20 mouse cellular contexts compared by ENCODE assay signal in the genomic region with DNA sequence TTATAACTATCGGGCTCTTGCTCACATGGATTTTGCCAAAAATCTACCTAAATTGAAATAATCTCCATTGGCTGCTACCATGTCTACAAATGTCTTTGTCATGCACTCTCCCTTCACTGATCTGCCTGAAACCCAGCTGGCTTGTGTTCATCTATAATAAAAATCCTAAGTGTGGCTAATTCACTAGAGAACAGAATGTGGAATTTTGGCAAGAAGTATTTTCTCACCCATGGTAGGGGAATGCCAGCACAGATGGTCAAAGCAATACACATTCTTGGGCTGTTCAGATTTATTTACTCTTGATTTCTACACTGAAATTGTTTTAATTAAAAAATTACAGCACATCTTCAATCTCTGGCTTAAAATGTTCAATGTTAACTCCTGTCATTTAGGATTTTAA.
DNase-seq lines count a peak whose midpoint lies in the region; ATAC-seq and TF ChIP-seq lines count a peak whose summit lies in the region.
"Had no signal": no experiment of that assay in that cellular context is flagged by ENCODE, and none has a peak within 500 bp of the region (broad histone marks: within the 10 kb centered on the region; RNA-seq: fewer than 3 reads in every experiment).

No protein-coding gene starts in this region.

- no peak overlapping the region for H3K27ac ChIP-seq in forebrain, embryonic 14.5 days (ENCODE audit: low read depth, low read length)
- no peak overlapping the region for H3K27ac ChIP-seq in forebrain, embryonic 10.5 days
- no peak overlapping the region for H3K27ac ChIP-seq in forebrain, postnatal 0 days (ENCODE audit: low read depth, low read length)
- H3K27ac ChIP-seq in limb, embryonic 10.5 days: no peak overlapping the region
- H3K27ac ChIP-seq: heart, embryonic 13.5 days; neural tube, embryonic 13.5 days; stomach, embryonic 15.5 days had no signal

- H3K4me3 ChIP-seq in forebrain, embryonic 14.5 days (ENCODE audit: low read depth, low read length): no peak overlapping the region
- H3K4me3 ChIP-seq in forebrain, embryonic 10.5 days: no peak overlapping the region
- H3K4me3 ChIP-seq in forebrain, postnatal 0 days (ENCODE audit: low read depth, low read length): no peak overlapping the region
- H3K4me3 ChIP-seq in limb, embryonic 10.5 days: no peak overlapping the region
- H3K4me3 ChIP-seq: heart, embryonic 13.5 days; neural tube, embryonic 13.5 days; stomach, embryonic 15.5 days had no signal

- DNase-seq in forebrain, embryonic 14.5 days (ENCODE audit: low spot score): peak; percentile 79
- no peak for DNase-seq in forebrain, embryonic 10.5 days (ENCODE audit: extremely low spot score, low spot score)
- peak; percentile 30 to 74 for DNase-seq in layer of hippocampus, adult 18-20 months (ENCODE audit: low spot score in 2 of 2)
- no peak for DNase-seq in layer of hippocampus, postnatal 25 days (ENCODE audit: extremely low spot score in 1 of 2, low spot score in 1 of 2)
- peak; percentile 56 for DNase-seq in Muller cell, postnatal 12 days (ENCODE audit: inconsistent ontology term)
- DNase-seq in forebrain, postnatal 0 days: peak; percentile 66
- DNase-seq in limb, embryonic 10.5 days (ENCODE audit: low spot score): no peak
- DNase-seq: adrenal gland, postnatal 14 days; cerebellum, adult 9-11 months; heart, postnatal 4 days; kidney, adult 8-10 months; kidney, postnatal 25 days; lung, adult 18-20 months had no signal

- WGBS in forebrain, embryonic 14.5 days: 69% methylated on average over 1 of the region's 1 CpGs
- WGBS in forebrain, embryonic 10.5 days: 97% methylated on average over 1 of the region's 1 CpGs
- WGBS in forebrain, postnatal 0 days: 59% methylated on average over 1 of the region's 1 CpGs
- WGBS in limb, embryonic 10.5 days: 91% methylated on average over 1 of the region's 1 CpGs

- ATAC-seq in forebrain, embryonic 14.5 days: peak; percentile 81; the same call in 1 of the 2 replicates
- ATAC-seq in forebrain, postnatal 0 days: peak; percentile 85
- ATAC-seq in megakaryocyte-erythroid progenitor cell, adult 5-6 weeks (replicated peaks; ENCODE audit: low FRiP score, low TSS enrichment, poor library complexity, severe bottlenecking): no peak
- ATAC-seq: activated CD4-positive, CD25-positive, alpha-beta regulatory T cell, adult 4 months; inflammation-experienced regulatory T-cells, adult 6 months; Patski had no signal

- no peaks in the 10 kb centered on the region for H3K36me3 ChIP-seq in forebrain, embryonic 14.5 days (ENCODE audit: control insufficient read depth, insufficient read depth, low read length)
- no peaks in the 10 kb centered on the region for H3K36me3 ChIP-seq in forebrain, embryonic 10.5 days (replicated peaks)
- H3K36me3 ChIP-seq in forebrain, postnatal 0 days (ENCODE audit: insufficient read depth): no peaks in the 10 kb centered on the region
- H3K36me3 ChIP-seq in limb, embryonic 10.5 days: no peaks in the 10 kb centered on the region
- H3K36me3 ChIP-seq: heart, embryonic 13.5 days; neural tube, embryonic 13.5 days; stomach, embryonic 15.5 days had no signal

- no peaks in the 10 kb centered on the region for H3K4me1 ChIP-seq in forebrain, embryonic 14.5 days (ENCODE audit: control insufficient read depth, insufficient read depth, low read length)
- H3K4me1 ChIP-seq in forebrain, embryonic 10.5 days: no peaks in the 10 kb centered on the region
- H3K4me1 ChIP-seq in forebrain, postnatal 0 days (ENCODE audit: insufficient read depth): peaks cover 3% of the 10 kb centered on the region; the same call in 1 of the 2 replicates
- no peaks in the 10 kb centered on the region for H3K4me1 ChIP-seq in limb, embryonic 10.5 days
- H3K4me1 ChIP-seq: heart, embryonic 13.5 days; neural tube, embryonic 13.5 days; stomach, embryonic 15.5 days had no signal

- H3K9ac ChIP-seq in forebrain, embryonic 14.5 days (ENCODE audit: low read length): no peak overlapping the region
- no peak overlapping the region for H3K9ac ChIP-seq in forebrain, postnatal 0 days
- H3K9ac ChIP-seq: heart, embryonic 13.5 days; neural tube, embryonic 13.5 days; stomach, embryonic 15.5 days had no signal

- no peaks in the 10 kb centered on the region for H3K9me3 ChIP-seq in forebrain, embryonic 14.5 days (replicated peaks; ENCODE audit: control insufficient read depth, low read length)
- H3K9me3 ChIP-seq in forebrain, embryonic 10.5 days: no peaks in the 10 kb centered on the region
- H3K9me3 ChIP-seq in forebrain, postnatal 0 days (ENCODE audit: low read length): no peaks in the 10 kb centered on the region
- H3K9me3 ChIP-seq in limb, embryonic 10.5 days (replicated peaks): no peaks in the 10 kb centered on the region
- H3K9me3 ChIP-seq: heart, embryonic 13.5 days; neural tube, embryonic 13.5 days; stomach, embryonic 15.5 days had no signal

- H3K27me3 ChIP-seq in forebrain, embryonic 14.5 days (replicated peaks; ENCODE audit: control insufficient read depth, insufficient read depth, low read length): no peaks in the 10 kb centered on the region
- H3K27me3 ChIP-seq in forebrain, embryonic 10.5 days (ENCODE audit: poor library complexity, severe bottlenecking): no peaks in the 10 kb centered on the region
- no peaks in the 10 kb centered on the region for H3K27me3 ChIP-seq in forebrain, postnatal 0 days (ENCODE audit: insufficient read depth, low read length)
- no peaks in the 10 kb centered on the region for H3K27me3 ChIP-seq in limb, embryonic 10.5 days (ENCODE audit: low read depth, poor library complexity, severe bottlenecking)
- H3K27me3 ChIP-seq: heart, embryonic 13.5 days; neural tube, embryonic 13.5 days; Patski; stomach, embryonic 15.5 days had no signal

- TF ChIP-seq CTCF in forebrain, postnatal 0 days (IDR thresholded peaks at IDR 0.05; ENCODE audit: low read depth): no peak

- H3K4me2 ChIP-seq in forebrain, embryonic 14.5 days (ENCODE audit: low read length): no peak overlapping the region
- no peak overlapping the region for H3K4me2 ChIP-seq in forebrain, postnatal 0 days (ENCODE audit: low read depth)
- H3K4me2 ChIP-seq: heart, embryonic 13.5 days; neural tube, embryonic 13.5 days; stomach, embryonic 15.5 days had no signal

Comparison
In these comparisons a context has a peak if more than half of its experiments do, and no peak if none do; other contexts are left out.
1. DNase-seq: peak in forebrain, embryonic 14.5 days (single experiment), layer of hippocampus, adult 18-20 months (2 of 2), Muller cell, postnatal 12 days (single experiment) and forebrain, postnatal 0 days (single experiment); none in forebrain, embryonic 10.5 days (single experiment), layer of hippocampus, postnatal 25 days (0 of 2) and limb, embryonic 10.5 days (single experiment).